Mouse (Mus musculus): ENCODE measurements around the gene Zcchc18.
"Not testable (repeated sequence)": the region's sequence is repeated elsewhere in the genome, so short reads cannot be mapped to it uniquely, and the experiment has no call there.

- not testable (repeated sequence) for TF ChIP-seq POLR2A, CTCF (IDR thresholded peaks at IDR 0.05; ENCODE audit: extremely low read depth, insufficient read depth, low read length)
Measured at GRCm38 (mm10) chrX:136957583-136958279, 35.2 kb upstream of the Zcchc18 start.
